Mouse (Mus musculus) lung, adult 2 months (tissue): ENCODE data around the gene Sart3.
"Not testable (repeated sequence)": the region's sequence is repeated elsewhere in the genome, so short reads cannot be mapped to it uniquely, and the experiment has no call there.

Experiments
- CTCF ChIP-seq: fragments of 200-500 bp; IDR thresholded peaks from 2 replicates; pipeline ENCODE4 v1.5.1; 2011; ENCODE audit warnings: mild to moderate bottlenecking, low read length, control low read depth; ENCODE audit not compliant: insufficient read depth
- POLR2A ChIP-seq: fragments of 200-500 bp; IDR thresholded peaks from 2 replicates; pipeline ENCODE4 v1.6.1; 2011; ENCODE audit warnings: low read depth, mild to moderate bottlenecking, control low read depth, low read length, borderline replicate concordance; ENCODE audit errors: extremely low read depth

GRCm38 (mm10) chr5:113777728-113778127 lies 5.4 kb upstream of the Sart3 start:
- TF ChIP-seq POLR2A, CTCF: not testable (repeated sequence)
